Mouse (Mus musculus): Measurements from ENCODE around the gene Ptpn22.
A peak's percentile ranks its signal among the peaks of the same experiment; 100 is the strongest.

The Ptpn22 gene

GRCm38 (mm10) chr3:103920094-103920493, 60.5 kb downstream of the Ptpn22 start:
- DNase-seq (ENCODE audit: low read depth, low spot score): no peak

DNA sequence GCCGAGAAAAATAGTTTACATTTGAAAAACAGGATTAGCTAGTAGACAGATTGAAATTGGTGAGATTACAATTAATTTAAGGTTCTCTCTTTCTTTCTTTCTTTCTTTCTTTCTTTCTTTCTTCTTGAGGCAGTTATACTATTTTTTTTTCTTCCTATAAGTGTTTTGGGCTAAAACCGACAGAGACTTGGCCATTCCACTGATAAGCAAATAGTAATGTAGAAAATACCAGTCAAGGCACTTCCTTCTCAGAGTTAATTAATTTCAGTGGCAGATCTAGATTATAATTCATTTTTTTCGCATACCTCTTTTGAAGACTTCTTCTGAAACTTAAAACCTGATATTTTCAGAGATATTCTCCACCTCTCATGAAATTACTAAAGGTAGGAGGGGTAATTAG, 65.7 kb downstream of the Ptpn22 start:
- no peak for DNase-seq (ENCODE audit: low read depth, low spot score)

GRCm38 (mm10) chr3:103927511-103927910, 67.9 kb downstream of the Ptpn22 start:
- no peak for DNase-seq (ENCODE audit: low read depth, low spot score)

DNA sequence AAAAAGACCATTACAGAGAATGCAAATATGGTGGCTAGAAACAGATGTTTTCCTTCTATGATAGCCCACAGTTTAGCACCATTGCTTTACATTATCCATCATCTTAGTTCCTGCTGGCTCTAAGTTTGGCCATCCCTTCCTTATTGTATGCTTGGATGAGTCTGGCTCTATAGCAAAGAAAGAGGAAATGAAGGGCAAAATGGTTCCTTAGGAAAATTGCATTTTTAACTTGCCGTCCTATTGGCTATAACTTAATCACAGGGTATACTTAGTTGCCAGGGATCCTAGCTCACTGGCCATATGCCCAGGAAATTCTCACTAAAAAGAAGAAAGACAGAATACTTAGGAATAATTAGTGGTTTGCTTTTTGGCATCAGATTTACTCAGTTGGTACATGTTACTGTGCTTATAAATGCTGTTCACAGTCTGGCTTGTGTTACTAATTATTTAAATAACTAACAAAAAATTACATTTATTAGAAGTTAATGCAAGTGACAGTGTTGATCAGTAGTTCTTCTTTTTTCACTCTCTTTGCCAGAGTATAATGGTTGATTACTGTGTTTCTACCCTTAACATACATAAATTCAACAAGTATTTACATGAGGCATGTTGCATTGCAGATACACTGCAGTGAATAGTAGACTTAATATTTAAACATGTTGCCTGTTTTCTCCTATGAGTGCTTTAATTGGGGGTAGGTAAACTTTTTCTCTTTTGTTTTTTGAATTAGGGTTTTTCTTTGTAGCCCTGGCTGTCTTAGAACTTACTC, 85.4 kb downstream of the Ptpn22 start:
- peak; percentile 72 for DNase-seq (ENCODE audit: low read depth, low spot score)

- DNase-seq (ENCODE audit: low read depth, low spot score): no peak
These were observed 89.1 kb downstream of the Ptpn22 start for GRCm38 (mm10) chr3:103948666-103949065.

DNA sequence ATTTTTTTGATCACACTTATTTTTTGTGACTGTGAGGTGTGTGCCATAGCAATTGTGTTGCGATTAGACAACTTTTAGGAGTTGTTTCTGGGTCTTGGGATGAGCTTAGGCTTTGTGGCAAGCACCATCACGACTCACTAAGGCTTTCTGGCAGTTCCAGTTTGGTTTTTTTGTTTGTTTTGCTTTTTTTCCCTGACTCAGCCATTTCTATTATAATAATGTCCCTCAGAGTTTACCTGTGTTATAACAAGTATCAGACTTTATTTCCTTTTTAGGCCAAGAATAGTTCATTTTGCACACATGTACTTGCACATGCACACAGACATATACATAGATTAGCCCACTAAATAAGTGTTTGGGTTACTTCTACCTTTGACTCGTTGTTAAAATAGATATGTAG, 101.0 kb downstream of the Ptpn22 start:
- no peak for DNase-seq (ENCODE audit: low read depth, low spot score)

All from brain, embryonic 18.5 days (tissue).